Mouse (Mus musculus): ENCODE measurements around the gene Rnls.

DNA sequence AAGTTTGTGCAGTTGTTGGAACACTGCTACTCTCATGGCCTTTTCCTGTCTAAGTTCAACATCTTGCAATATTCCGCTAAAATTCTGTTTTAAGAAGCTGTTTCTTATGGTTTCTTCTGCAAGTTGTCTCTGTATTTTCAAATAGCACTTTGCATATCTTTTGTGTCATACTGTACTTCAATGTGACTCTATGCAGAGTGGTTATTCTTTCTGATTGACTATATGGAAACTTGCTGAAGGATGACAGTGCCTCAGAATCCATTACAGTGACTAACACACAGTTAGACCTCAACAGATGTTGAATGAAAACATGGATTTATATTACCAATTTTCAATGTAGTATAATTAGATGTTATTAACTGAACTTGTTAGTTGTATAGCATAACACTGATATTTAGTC is 232.9 kb downstream of the Rnls start:
- TF ChIP-seq CTCF (IDR thresholded peaks at IDR 0.05; ENCODE audit: extremely low read depth, insufficient read depth, low read length), result no peak
- TF ChIP-seq POLR2A (IDR thresholded peaks at IDR 0.05; ENCODE audit: extremely low read depth, insufficient read depth, low read length), result no peak
